Mouse (Mus musculus) neural tube, embryonic 15.5 days (tissue): ENCODE measurements around the gene Carnmt1. TPM values are rescaled to one million over a fixed set of nuclear protein-coding genes. Genes with fewer than 3 reads are reported as not detected.
A peak's percentile ranks its signal among the peaks of the same experiment; 100 is the strongest.

ENCODE experiments used
- ATAC-seq: fragments of 200-750 bp; cut with Nextera tagmentation; 2 replicates; pipeline ENCODE4 v1.8.0; 2017; ENCODE audit warnings: mild to moderate bottlenecking, moderate TSS enrichment, moderate library complexity; ENCODE audit not compliant: low FRiP score
- H3K27ac ChIP-seq: fragments of 300-500 bp; sonication (generic); replicated peaks from 2 replicates; pipeline ENCODE4 v1.5.1; 2015; ENCODE audit warnings: mild to moderate bottlenecking, inconsistent platforms
- H3K27me3 ChIP-seq: fragments of 300-500 bp; sonication (generic); replicated peaks from 2 replicates; pipeline ENCODE4 v1.6.1; 2015; ENCODE audit warnings: inconsistent platforms
- H3K36me3 ChIP-seq: fragments of 300-500 bp; sonication (generic); 2 replicates; pipeline ENCODE4 v1.6.1; 2015; ENCODE audit warnings: inconsistent platforms
- H3K4me1 ChIP-seq: fragments of 300-500 bp; sonication (generic); 2 replicates; pipeline ENCODE4 v1.6.1; 2015; ENCODE audit warnings: inconsistent platforms
- H3K4me2 ChIP-seq: fragments of 300-500 bp; sonication (generic); 2 replicates; pipeline ENCODE4 v1.6.1; 2015; ENCODE audit warnings: inconsistent platforms, mild to moderate bottlenecking, moderate library complexity
- H3K4me3 ChIP-seq: fragments of 300-500 bp; sonication (generic); replicated peaks from 2 replicates; pipeline ENCODE4 v1.5.1; 2015; ENCODE audit warnings: mild to moderate bottlenecking, inconsistent platforms
- H3K9ac ChIP-seq: fragments of 300-500 bp; sonication (generic); replicated peaks from 2 replicates; pipeline ENCODE4 v1.6.1; 2015; ENCODE audit warnings: mild to moderate bottlenecking, inconsistent platforms
- H3K9me3 ChIP-seq: fragments of 300-500 bp; sonication (generic); replicated peaks from 2 replicates; pipeline ENCODE4 v1.6.1; 2016; ENCODE audit warnings: inconsistent platforms
- WGBS: fragments of 180-500 bp; shearing (Covaris S2); methylation state at CpG from one replicate; pipeline ENCODE4 v1.1.7; 2015; ENCODE audit warnings: mixed read lengths; 5-methylcytosine and 5-hydroxymethylcytosine counted together
- polyA plus RNA-seq: library from polyadenylated mRNA; unstranded; fragments of >200 nt; fragmentation: Nextera tagmentation; extraction: Ambion mirVana; gene quantifications from 2 replicates; pipeline ENCODE4 v1.2.1, GENCODE M21; 2015

Gene Carnmt1
- polyA plus RNA-seq = 12.7 and 14.1 TPM in 2 replicates

DNA sequence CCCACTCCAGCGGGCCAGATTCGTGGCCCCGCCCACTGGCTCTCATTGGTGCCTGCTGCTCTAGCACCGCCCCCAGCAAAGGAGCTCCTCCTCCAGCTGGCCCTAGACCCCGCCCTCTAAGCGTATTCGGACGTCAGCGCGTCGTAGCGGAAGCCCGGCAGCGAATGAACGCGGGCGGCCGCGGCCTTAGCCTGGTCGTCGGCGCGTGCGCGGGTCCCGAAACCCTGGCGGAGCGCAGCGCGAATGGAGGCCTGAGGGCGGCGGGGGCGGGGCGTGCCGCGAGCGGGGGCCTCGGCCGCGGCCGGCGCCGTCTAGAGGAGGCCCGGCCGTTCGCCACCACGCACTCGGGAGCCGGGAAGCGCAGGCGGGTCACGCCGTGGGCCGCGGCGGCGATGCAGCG lies at the start of gene Carnmt1:
TSS of gene Carnmt1 (plus strand) at position 157 of the 400 bp plus-strand sequence.
- H3K4me3 ChIP-seq = peak within 1 kb of the TSS; percentile 85
- H3K9me3 ChIP-seq = no peaks in the 10 kb centered on the region
- no peaks in the 10 kb centered on the region for H3K27me3 ChIP-seq
- H3K27ac ChIP-seq = peak within 1 kb of the TSS; percentile 86
- H3K36me3 ChIP-seq = no peaks in the 10 kb centered on the region
- peak within 1 kb of the TSS; percentile 73 for H3K9ac ChIP-seq
- peaks cover 27% of the 10 kb centered on the region for H3K4me1 ChIP-seq
- WGBS = under 1% methylated on average over 48 of the region's 58 CpGs
- H3K4me2 ChIP-seq = peak within 1 kb of the TSS; percentile 64
- peak; percentile 99 for ATAC-seq

GRCm38 (mm10) chr19:18623894-18624293 lies 46.7 kb upstream of the Carnmt1 start:
- Histone ChIP-seq H3K4me1 (no peaks in the 10 kb centered on the region), H3K9ac (no peak overlapping the region), H3K27ac (no peak overlapping the region), H3K27me3 (no peaks in the 10 kb centered on the region), H3K36me3 (no peaks in the 10 kb centered on the region), H3K4me2 (no peak overlapping the region), H3K4me3 (no peak overlapping the region), H3K9me3 (no peaks in the 10 kb centered on the region)
- WGBS = 76% methylated on average over 2 of the region's 2 CpGs
- ATAC-seq = no peak

DNA sequence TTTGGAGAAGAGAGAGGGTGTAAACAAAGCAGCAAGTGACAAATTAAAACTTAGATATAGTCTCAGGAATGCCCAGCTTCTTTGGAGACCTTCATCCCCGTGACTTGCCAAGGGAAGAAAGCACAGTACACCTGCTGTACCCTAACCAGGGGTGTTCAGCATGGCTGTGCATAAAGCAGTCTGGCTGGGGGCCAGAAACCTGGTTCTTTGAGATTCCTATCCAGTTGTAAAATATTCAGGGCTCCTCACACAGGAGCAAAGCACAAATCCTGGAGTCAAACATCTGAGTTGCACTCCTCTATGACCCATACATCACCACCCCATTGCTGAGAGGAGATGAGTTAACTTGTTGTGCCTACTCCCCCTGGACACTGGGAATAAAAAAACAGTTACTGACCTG lies 41.0 kb upstream of the Carnmt1 start:
- Histone ChIP-seq H3K9me3 (no peaks in the 10 kb centered on the region), H3K9ac (no peak overlapping the region), H3K4me3 (no peak overlapping the region), H3K27me3 (0 out of 2 replicates have a peak, but pooled peaks cover 7% of the 10 kb centered on the region), H3K4me2 (peak overlapping the region; percentile 99), H3K4me1 (peaks cover 17% of the 10 kb centered on the region), H3K36me3 (no peaks in the 10 kb centered on the region), H3K27ac (no peak overlapping the region)
- ATAC-seq = no peak
- whole genome bisulfite sequencing = 79% methylated on average over 1 of the region's 1 CpGs

DNA sequence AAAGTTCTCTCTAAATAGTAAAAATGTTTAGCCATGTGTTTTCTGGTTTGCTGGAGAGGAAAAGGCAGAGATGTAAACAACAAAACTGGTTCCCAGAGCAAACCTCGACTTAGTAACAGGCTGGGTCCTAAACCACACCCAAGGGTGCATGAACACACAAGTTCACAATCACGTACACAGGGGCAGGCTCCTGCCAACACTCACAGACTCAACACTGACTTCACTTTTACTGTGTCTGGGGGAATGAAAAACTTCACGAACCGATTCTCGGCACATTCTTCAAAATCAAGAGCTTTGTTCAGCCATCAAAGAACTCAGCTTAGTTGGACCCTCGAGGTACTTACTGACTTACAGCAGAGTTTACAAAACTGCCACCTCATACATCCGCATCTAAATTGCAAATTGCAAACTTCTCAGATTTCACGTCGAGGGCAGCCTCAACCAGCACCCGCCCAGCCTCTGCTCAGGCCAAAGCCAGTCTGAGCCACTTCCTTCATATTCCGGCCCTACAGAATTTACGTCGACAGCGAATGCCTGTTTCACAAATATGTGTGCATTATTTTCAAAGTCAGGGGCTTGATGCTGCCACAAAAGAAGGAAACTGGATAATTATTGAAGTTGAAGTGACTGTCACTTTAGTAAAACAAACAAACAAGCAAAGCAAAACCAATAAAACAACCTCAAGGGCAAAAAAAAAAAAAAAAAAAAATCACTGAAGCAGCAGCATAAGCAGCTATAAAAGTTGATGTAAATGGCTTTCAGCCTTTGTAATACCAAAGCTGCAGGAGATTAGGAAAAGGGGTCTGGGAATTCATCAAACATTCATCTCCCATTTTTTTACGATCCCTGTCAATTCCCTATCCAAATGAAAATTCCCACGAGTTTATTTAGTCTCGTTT lies 40.1 kb upstream of the Carnmt1 start:
- Histone ChIP-seq H3K9ac (peak overlapping the region; percentile 66), H3K4me2 (peak overlapping the region; percentile 99), H3K9me3 (no peaks in the 10 kb centered on the region), H3K36me3 (no peaks in the 10 kb centered on the region), H3K27ac (no peak overlapping the region; the same call in 1 of the 2 replicates), H3K4me3 (peak overlapping the region; percentile 92), H3K4me1 (peaks cover 17% of the 10 kb centered on the region), H3K27me3 (0 out of 2 replicates have a peak, but pooled peaks cover 7% of the 10 kb centered on the region)
- ATAC-seq = no peak
- WGBS = 10% methylated on average over 17 of the region's 17 CpGs

- H3K27me3 ChIP-seq = 0 out of 2 replicates have a peak, but pooled peaks cover 7% of the 10 kb centered on the region
- H3K9ac ChIP-seq = peak overlapping the region; percentile 66
- ATAC-seq = peak; percentile 62
- peak overlapping the region; percentile 99 for H3K4me2 ChIP-seq
- under 1% methylated on average over 40 of the region's 40 CpGs for WGBS
- H3K9me3 ChIP-seq = no peaks in the 10 kb centered on the region
- no peaks in the 10 kb centered on the region for H3K36me3 ChIP-seq
- peak overlapping the region; percentile 77 for H3K27ac ChIP-seq
- H3K4me3 ChIP-seq = peak overlapping the region; percentile 92
- peaks cover 17% of the 10 kb centered on the region for H3K4me1 ChIP-seq
Measured at GRCm38 (mm10) chr19:18631161-18631643, 39.4 kb upstream of the Carnmt1 start.

DNA sequence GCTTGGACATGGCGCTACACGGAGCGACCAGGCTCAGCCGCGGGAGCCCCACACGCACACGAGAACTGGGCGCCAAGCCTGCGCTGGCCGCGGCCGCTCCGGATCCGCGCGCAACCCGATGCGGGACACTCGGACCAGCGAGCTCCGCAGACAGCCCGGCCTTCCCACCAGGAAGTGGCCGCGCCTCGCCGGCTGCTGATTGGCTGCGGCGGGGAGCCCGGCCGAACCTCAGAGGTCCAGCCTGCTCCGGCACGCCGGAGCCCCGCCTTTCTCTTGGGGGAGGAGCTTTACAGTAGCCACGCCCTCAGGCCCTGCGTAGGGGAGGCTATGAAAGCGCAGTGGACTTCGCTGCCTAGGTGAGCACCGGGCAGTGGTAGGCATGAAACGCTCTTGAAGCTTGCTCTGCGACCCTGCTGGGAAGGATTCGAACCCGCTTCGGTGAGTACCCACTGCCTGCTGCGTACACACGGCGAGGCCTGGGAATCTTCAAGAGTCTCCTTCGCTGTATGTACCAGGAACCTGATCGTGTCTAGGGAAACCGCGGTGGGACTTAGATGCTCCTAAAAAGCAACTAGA lies 38.8 kb upstream of the Carnmt1 start, which contains the start of the genes Ostf1 and Nmrk1:
TSS of gene Ostf1 (minus strand) at position 180 of the 576 bp plus-strand sequence.
TSS of gene Nmrk1 (plus strand) at position 307 of the 576 bp plus-strand sequence.
- peak within 1 kb of the TSS; percentile 66 for H3K9ac ChIP-seq
- H3K4me2 ChIP-seq = peak within 1 kb of the TSS; percentile 99
- H3K4me3 ChIP-seq = peak within 1 kb of the TSS; percentile 92
- no peaks in the 10 kb centered on the region for H3K36me3 ChIP-seq
- H3K27ac ChIP-seq = peak within 1 kb of the TSS; percentile 77
- H3K9me3 ChIP-seq = no peaks in the 10 kb centered on the region
- ATAC-seq = peak; percentile 99
- under 1% methylated on average over 50 of the region's 51 CpGs for WGBS
- peaks cover 17% of the 10 kb centered on the region for H3K4me1 ChIP-seq
- 0 out of 2 replicates have a peak, but pooled peaks cover 7% of the 10 kb centered on the region for H3K27me3 ChIP-seq

GRCm38 (mm10) chr19:18632231-18633185 lies 38.1 kb upstream of the Carnmt1 start:
- Histone ChIP-seq H3K36me3 (no peaks in the 10 kb centered on the region), H3K4me3 (peak overlapping the region; percentile 92), H3K27me3 (0 out of 2 replicates have a peak, but pooled peaks cover 7% of the 10 kb centered on the region), H3K9ac (peak overlapping the region; percentile 66; the same call in 1 of the 2 replicates), H3K9me3 (no peaks in the 10 kb centered on the region), H3K4me2 (peak overlapping the region; percentile 99), H3K27ac (no peak overlapping the region), H3K4me1 (peaks cover 17% of the 10 kb centered on the region)
- ATAC-seq = no peak
- 59% methylated on average over 13 of the region's 13 CpGs for WGBS

GRCm38 (mm10) chr19:18637954-18638353 lies 32.6 kb upstream of the Carnmt1 start:
- Histone ChIP-seq H3K9ac (no peak overlapping the region), H3K36me3 (no peaks in the 10 kb centered on the region), H3K4me2 (no peak overlapping the region), H3K27ac (no peak overlapping the region), H3K4me3 (no peak overlapping the region), H3K9me3 (no peaks in the 10 kb centered on the region), H3K27me3 (0 out of 2 replicates have a peak, but pooled peaks cover 3% of the 10 kb centered on the region), H3K4me1 (no peaks in the 10 kb centered on the region)
- ATAC-seq = no peak
- 86% methylated on average over 5 of the region's 5 CpGs for WGBS

- Histone ChIP-seq H3K4me1 (no peaks in the 10 kb centered on the region), H3K9ac (no peak overlapping the region), H3K9me3 (no peaks in the 10 kb centered on the region), H3K4me2 (no peak overlapping the region), H3K36me3 (no peaks in the 10 kb centered on the region), H3K4me3 (no peak overlapping the region), H3K27me3 (no peaks in the 10 kb centered on the region), H3K27ac (no peak overlapping the region)
- no peak for ATAC-seq
- WGBS = 72% methylated on average over 5 of the region's 5 CpGs
Measured at GRCm38 (mm10) chr19:18638949-18639348, 31.6 kb upstream of the Carnmt1 start.

GRCm38 (mm10) chr19:18639552-18639951 lies 31.0 kb upstream of the Carnmt1 start:
- Histone ChIP-seq H3K4me1 (no peaks in the 10 kb centered on the region), H3K36me3 (no peaks in the 10 kb centered on the region), H3K27me3 (no peaks in the 10 kb centered on the region), H3K9me3 (no peaks in the 10 kb centered on the region), H3K9ac (no peak overlapping the region), H3K4me2 (no peak overlapping the region), H3K27ac (no peak overlapping the region), H3K4me3 (no peak overlapping the region)
- ATAC-seq = no peak
- WGBS = 30% methylated on average over 2 of the region's 2 CpGs

DNA sequence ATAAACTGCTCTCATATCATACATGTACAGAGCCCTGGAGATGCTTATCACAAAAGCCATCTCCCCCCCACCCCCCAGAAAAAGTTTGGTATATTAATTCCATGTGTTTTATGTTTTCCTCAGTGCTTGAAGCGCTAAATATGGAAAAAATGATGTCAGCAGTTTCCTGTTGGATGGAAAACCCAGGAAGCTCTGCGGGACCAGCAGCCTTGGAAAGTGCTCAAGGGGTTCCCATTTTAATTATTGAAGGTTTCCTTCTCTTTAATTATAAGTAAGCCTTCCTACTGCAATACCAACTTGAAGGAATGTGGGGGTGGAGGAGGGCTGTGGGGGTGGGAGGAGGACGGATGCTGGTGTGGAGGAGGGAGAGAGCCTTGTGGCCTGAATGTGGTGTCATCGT lies 29.6 kb upstream of the Carnmt1 start:
- no peak for ATAC-seq
- 84% methylated on average over 4 of the region's 4 CpGs for WGBS

More for the DNA sequence above, 29.6 kb upstream of the Carnmt1 start:
- H3K36me3 ChIP-seq = no peaks in the 10 kb centered on the region
- H3K4me1 ChIP-seq = no peaks in the 10 kb centered on the region
- H3K4me2 ChIP-seq = no peak overlapping the region
- no peak overlapping the region for H3K4me3 ChIP-seq
- no peak overlapping the region for H3K27ac ChIP-seq
- no peak overlapping the region for H3K9ac ChIP-seq
- no peaks in the 10 kb centered on the region for H3K9me3 ChIP-seq
- H3K27me3 ChIP-seq = no peaks in the 10 kb centered on the region
